Mouse (Mus musculus) stomach, embryonic 15.5 days (tissue): ENCODE data around the gene Adcy6. TPM values are rescaled to one million over a fixed set of nuclear protein-coding genes. Genes with fewer than 3 reads are reported as not detected.

Experiments
- polyA plus RNA-seq: library from polyadenylated mRNA; unstranded; fragments of >200 nt; fragmentation: Nextera tagmentation; extraction: Ambion mirVana; gene quantifications from 2 replicates; pipeline ENCODE4 v1.2.1, GENCODE M21; 2015

The Adcy6 gene
- polyA plus RNA-seq, 1 experiment from 2014 or later: 21.9 TPM

Other genes with a start within 250 kb of the Adcy6 start
- not detected in 2 replicates for gene Olfr283, start 229.1 kb downstream of the Adcy6 start, polyA plus RNA-seq
- not detected in 2 replicates for gene Olfr282, start 178.9 kb downstream of the Adcy6 start, polyA plus RNA-seq
- 0.03 TPM in 1 of 2 replicates, not detected in the other for gene Olfr281, start 157.5 kb downstream of the Adcy6 start, polyA plus RNA-seq
- not detected in 2 replicates for gene OR5BS1P, start 140.2 kb downstream of the Adcy6 start, polyA plus RNA-seq
- gene Lalba, start 127.4 kb downstream of the Adcy6 start, polyA plus RNA-seq: 0.23 TPM in 1 of 2 replicates, not detected in the other
- not detected in 2 replicates for gene Olfr279, start 117.7 kb downstream of the Adcy6 start, polyA plus RNA-seq
- gene Kansl2, start 75.8 kb downstream of the Adcy6 start, polyA plus RNA-seq: 79.4 and 86.7 TPM in 2 replicates
- 46.7 and 48.6 TPM in 2 replicates for gene Ccnt1, start 39.2 kb downstream of the Adcy6 start, polyA plus RNA-seq
- 0.43 TPM in 1 of 2 replicates, not detected in the other for gene 4930415O20Rik, start 39.1 kb downstream of the Adcy6 start, polyA plus RNA-seq
- gene Cacnb3, start 20.8 kb upstream of the Adcy6 start, polyA plus RNA-seq: 29.0 and 32.2 TPM in 2 replicates
- 22.9 and 26.8 TPM in 2 replicates for gene Ddx23, start 52.8 kb upstream of the Adcy6 start, polyA plus RNA-seq
- gene Rnd1, start 67.4 kb upstream of the Adcy6 start, polyA plus RNA-seq: 1.3 and 1.4 TPM in 2 replicates
- 0.84 and 1.1 TPM in 2 replicates for gene Ccdc65, start 98.1 kb upstream of the Adcy6 start, polyA plus RNA-seq
- gene Fkbp11, start 118.1 kb upstream of the Adcy6 start, polyA plus RNA-seq: 112 and 123 TPM in 2 replicates
- 41.6 and 45.2 TPM in 2 replicates for gene Arf3, start 153.1 kb upstream of the Adcy6 start, polyA plus RNA-seq
- gene Wnt10b, start 168.1 kb upstream of the Adcy6 start, polyA plus RNA-seq: 0.08 TPM in 1 of 2 replicates, not detected in the other
- not detected in 2 replicates for gene Wnt1, start 179.8 kb upstream of the Adcy6 start, polyA plus RNA-seq
- not detected in 2 replicates for gene Ddn, start 199.4 kb upstream of the Adcy6 start, polyA plus RNA-seq
- 82.4 and 85.6 TPM in 2 replicates for gene Prkag1, start 221.4 kb upstream of the Adcy6 start, polyA plus RNA-seq